Mouse (Mus musculus) induced T-regulatory cell, adult 2 months (primary cell): ENCODE measurements around the gene Klf8.
"Not testable (repeated sequence)": the region's sequence is repeated elsewhere in the genome, so short reads cannot be mapped to it uniquely, and the experiment has no call there.

Experiments used
- DNase-seq: peaks from one replicate; pipeline ENCODE4 v3.0.0-alpha.2; 2012; ENCODE audit warnings: low read depth

Klf8 gene

DNA sequence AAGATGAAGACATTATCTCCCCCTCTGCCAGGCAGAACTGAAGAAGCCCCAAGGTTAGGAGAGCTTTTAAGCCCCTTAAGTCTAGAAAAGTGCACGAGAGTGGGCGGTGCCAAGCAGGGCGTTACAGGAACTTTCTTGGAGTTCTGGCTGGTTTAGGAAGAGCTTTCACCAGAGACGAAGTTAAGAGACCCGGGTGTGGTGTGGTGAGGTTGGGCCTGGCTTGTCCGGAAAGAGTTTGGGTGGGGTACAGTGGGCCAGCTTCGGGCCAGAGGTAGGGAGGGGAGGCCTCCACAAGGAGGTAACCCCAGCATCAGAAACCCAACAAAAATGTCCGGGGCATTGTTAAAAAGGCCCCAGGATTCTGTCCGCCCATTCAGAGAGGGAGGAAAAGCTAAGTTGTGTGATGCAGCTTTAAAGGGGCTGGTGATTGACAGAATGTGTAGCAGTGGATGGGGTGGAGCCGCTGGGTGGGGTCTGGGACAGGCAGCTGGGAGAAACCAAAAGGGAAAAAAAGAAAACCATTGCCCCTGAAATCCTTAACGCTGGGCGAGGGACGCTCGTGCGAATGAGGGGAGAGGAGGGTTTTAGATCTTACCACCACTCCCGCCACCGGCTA is at the start of gene Klf8:
Klf8 (plus strand) TSS at position 163 of the 616 bp plus-strand sequence.
- DNase-seq = peak; percentile 4

DNA sequence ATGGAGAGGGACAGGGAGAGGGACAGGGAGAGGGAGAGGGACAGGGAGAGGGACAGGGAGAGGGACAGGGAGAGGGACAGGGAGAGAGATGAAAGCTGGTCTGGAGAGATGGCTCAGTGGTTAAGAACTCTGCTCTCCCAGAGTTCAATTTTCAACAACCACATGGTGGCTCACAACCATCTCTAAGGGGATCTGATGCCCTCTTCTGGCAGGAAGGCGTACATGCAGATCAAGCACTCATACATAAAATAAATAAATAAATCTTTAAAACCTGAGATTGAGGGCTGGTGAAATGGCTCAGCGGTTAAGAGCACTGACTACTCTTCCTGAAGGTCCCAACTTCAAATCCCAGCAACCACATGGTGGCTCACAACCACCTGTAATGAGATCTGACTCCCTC is 38.1 kb upstream of the Klf8 start:
- DNase-seq = peak; percentile 30

DNA sequence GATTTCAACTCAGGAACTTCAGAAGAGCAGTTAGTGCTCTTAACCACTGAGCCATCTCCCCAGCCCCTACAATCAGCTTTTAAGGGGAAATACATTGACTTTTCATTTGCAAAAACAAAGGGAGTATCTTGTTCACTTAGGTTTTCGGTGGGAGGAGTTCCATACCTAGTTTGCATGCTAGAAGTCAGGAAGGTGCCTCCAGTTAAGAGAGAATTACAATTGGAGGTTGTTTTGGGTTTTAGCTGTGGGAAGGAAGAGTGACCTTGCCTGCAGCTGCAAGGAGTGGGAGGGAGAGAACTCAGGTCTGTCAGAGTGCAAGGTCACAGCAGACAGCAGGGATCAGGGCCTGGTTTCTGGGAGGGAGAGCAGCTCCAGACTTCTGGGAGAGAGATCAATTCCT is 26.2 kb upstream of the Klf8 start:
- no peak for DNase-seq

GRCm38 (mm10) chrX:153231240-153231639 is 6.0 kb upstream of the Klf8 start:
- no peak for DNase-seq

GRCm38 (mm10) chrX:153233255-153233654 is 4.0 kb upstream of the Klf8 start:
- DNase-seq = no peak

DNA sequence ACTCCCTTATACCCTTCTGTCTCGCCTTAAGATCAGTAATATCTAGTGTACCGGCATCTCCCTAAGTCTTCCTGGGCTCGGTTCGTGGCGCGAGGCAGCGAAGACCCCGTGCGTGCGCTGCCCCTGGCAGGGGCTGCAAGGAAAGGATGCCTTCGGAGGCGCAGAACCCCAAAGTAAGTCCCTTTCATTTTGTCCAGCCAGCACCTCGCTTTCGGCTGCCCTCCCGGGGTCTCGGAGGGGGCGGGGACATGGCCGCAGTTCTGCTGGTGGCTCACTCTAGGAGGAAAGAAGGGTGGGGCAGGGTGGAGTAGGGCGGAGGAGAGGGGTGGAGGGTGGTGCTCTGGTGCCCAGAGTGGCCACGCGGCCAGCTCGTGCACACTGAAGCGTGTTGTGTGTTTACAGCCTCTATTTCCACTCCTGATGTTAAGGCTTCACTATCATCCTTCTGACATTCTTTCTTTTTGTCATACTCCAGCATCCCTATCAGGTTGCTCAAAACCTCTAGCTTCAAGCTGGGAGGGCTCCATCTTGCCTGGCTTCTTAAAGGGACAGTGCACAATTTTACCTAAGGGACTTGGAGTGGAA is 746 bp downstream of the Klf8 start:
- peak; percentile 32 for DNase-seq

DNA sequence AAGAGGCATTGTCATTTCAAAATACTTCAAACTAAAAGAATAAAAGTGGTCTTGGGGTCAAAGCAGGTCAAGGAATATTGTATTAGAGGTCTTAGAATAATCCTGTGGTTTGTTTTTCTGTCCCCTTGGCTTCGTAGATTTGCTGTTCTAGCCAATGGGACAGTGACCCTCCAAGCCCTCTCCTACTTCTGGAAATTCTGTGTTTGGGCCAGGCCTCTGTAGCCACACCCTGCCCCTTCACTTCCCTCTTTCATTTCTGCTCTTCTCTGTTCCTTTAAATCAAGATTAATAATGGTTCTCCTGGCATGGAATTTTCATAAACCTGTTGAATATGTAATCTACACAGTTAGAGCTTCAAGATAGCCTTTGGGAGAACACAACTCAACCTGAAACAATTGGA is 17.0 kb downstream of the Klf8 start:
- no peak for DNase-seq

GRCm38 (mm10) chrX:153255504-153255903 is 18.2 kb downstream of the Klf8 start:
- no peak for DNase-seq

- no peak for DNase-seq
These were observed 44.9 kb downstream of the Klf8 start for GRCm38 (mm10) chrX:153282185-153282584.

GRCm38 (mm10) chrX:153311356-153311755 is 74.1 kb downstream of the Klf8 start:
- DNase-seq = no peak

DNA sequence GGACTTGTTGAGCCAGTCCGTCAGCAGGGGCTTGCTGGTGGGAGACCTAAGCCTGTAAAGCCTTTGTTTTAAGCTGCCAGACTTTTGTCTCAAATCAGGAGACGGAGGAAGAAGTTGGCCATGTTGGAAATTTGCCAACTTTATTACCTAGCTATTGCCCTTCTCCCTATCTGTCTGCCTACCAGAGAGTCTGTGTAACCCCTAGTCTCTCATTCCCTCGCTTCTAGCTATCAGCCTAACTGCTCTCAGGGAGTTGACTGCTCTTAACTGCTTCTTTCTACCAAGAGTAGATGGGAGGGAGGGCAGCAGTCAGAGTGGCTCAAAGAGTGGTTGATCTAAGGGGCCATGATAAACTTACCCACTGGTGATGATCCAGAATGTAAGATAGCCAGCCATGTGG is 85.8 kb downstream of the Klf8 start:
- no peak for DNase-seq

- not testable (repeated sequence) for DNase-seq
These were observed 96.9 kb downstream of the Klf8 start for GRCm38 (mm10) chrX:153334140-153334539.

- DNase-seq = peak; percentile 74
These were observed 122.3 kb downstream of the Klf8 start for GRCm38 (mm10) chrX:153359331-153360215.

DNA sequence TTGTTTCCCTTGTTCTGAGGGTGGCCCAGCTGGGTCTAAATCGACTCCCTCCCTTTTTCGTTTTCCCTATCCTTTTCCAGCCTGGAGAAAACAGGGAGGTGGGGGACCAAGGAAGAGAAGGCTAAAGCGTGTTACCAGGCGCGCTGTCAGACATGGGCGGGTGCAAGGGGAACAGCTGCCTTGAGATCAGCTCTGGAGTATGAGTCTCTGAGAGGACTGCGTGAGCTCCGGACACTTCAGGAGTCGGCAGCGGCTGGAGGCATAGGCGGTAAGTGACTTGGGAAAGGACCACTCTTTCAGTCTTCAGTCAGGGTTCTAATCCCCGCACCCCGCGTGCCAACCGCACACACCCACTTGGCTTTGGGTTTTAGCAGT is 122.9 kb downstream of the Klf8 start:
- no peak for DNase-seq

GRCm38 (mm10) chrX:153360666-153361269 is 123.5 kb downstream of the Klf8 start:
- peak; percentile 12 for DNase-seq

DNA sequence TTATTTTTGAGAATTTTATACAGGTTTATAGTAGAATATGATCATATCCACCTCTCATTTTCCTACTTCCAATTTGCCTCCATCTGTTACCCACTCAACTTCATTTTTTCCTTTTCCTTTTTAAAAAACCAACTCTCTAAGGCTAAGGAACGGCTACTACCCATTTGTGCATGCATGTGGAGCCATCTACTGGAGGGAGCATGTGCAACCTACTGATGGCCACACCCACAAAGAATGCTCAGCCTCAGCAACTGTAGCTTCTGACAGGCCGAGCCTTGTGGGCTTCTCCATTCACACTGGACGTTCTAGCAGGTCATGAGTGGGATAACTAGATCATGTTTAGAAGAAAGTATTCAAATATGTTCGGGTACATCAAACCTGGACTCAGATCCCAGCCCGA is 129.5 kb downstream of the Klf8 start:
- peak; percentile 63 for DNase-seq

- DNase-seq = peak; percentile 44
These were observed 132.5 kb downstream of the Klf8 start for GRCm38 (mm10) chrX:153369780-153370179.

GRCm38 (mm10) chrX:153375105-153375504 is 137.8 kb downstream of the Klf8 start:
- DNase-seq = peak; percentile 63

- DNase-seq = peak; percentile 17
These were observed 144.5 kb downstream of the Klf8 start for GRCm38 (mm10) chrX:153381753-153382152.

DNA sequence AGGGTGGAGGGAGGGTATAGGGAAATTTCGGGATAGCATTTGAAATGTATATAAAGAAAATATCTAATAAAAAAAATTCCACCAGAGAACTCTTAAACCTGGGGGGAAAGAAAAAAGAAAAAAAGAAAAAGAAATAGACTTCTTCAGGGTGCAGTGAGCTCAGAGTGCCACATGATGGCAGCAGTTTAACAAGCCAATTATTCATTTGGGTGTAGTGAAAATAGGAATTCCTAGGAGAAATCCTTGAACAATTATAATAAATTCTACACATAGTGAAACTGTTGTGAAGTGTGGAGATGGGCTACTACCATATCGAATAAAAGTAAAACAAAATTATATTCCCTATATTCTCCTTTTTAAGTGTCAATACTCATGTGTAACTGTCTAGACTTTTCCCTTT is 152.0 kb downstream of the Klf8 start:
- peak; percentile 1 for DNase-seq

DNA sequence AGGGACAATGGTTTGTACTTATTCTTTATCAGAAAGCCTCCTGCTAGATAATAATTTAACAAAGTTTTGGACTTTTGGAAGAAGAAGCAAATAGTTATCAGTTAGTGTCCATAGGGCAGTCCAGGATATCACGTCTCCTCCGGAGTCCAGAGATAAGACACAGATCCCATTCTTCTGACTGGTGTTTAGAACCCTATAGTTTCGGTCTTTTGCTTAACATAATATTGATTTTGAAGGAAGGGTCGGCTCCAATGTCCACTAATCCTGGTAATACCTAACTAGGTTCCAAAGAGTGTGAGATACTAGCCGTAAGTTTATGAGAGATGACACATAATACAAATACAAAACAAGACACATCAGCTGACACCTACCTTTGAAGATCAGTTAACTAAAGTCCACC is 179.8 kb downstream of the Klf8 start:
- DNase-seq = no peak

DNA sequence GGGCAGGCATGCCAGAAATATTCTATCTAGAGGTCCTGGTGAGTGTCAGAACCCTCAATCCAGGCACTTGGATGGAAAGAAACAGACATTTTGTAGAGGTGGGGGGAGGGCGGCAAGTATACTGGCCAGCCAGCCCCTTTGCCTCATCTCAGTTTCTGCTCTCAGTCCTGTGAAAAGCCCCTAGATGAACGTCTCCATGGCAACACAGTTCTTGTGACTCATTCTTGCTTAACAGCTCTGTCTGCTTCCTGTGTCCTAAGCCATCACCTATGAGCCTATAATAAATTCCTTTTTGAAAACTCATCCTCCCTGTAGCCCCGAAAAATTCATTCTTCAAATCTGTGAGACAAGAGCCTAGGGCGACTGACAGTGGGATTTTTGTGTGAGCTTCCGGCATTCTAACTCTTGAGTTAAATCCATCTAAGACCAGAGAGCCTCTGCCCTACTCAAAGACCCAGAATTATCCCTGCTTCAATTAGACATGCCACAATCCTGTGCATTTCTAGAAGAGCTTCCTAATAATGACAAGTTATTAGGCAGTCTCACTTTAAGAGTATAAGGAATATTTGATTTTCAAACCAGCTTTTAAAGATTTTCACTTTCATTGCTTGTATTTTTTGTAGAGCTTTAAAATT is 196.5 kb downstream of the Klf8 start:
- DNase-seq = no peak
